Mouse (Mus musculus): ENCODE data around the gene Kpna6. TPM values are rescaled to one million over a fixed set of nuclear protein-coding genes. Genes with fewer than 3 reads are reported as not detected.

Kpna6 gene
- total RNA-seq (2023) = 31.4 TPM

GRCm38 (mm10) chr4:129672083-129672877 is at the start of gene Kpna6:
Gene Kpna6, minus strand, starts transcription at chr4:129672767.

GRCm38 (mm10) chr4:129696158-129696985 is 23.8 kb upstream of the Kpna6 start, which contains the start of gene Tmem39b:
Gene Tmem39b, minus strand, starts transcription at chr4:129696838.

GRCm38 (mm10) chr4:129640638-129641467 is 31.7 kb downstream of the Kpna6 start, which contains the start of gene Txlna:
Gene Txlna, minus strand, starts transcription at chr4:129641065.

GRCm38 (mm10) chr4:129623681-129624091 is 48.9 kb downstream of the Kpna6 start, which contains the start of gene Ccdc28b:
Gene Ccdc28b, minus strand, starts transcription at chr4:129623947.

GRCm38 (mm10) chr4:129618786-129619691 is 53.5 kb downstream of the Kpna6 start, which contains the start of gene Iqcc:
Gene Iqcc, minus strand, starts transcription at chr4:129619099.

GRCm38 (mm10) chr4:129614093-129614492 is 58.5 kb downstream of the Kpna6 start, which contains the start of gene Dcdc2b:
Gene Dcdc2b, minus strand, starts transcription at chr4:129614257.

GRCm38 (mm10) chr4:129600233-129601158 is 72.1 kb downstream of the Kpna6 start, which contains the start of the genes Eif3i and Tmem234:
Gene Eif3i, minus strand, starts transcription at chr4:129600648.
Gene Tmem234, plus strand, starts transcription at chr4:129600668.

Other genes with a start within 250 kb of the Kpna6 start
- gene Zbtb8b, start 231.9 kb downstream of the Kpna6 start, total RNA-seq (2023) = not detected
- gene Bsdc1, start 211.2 kb downstream of the Kpna6 start, total RNA-seq (2023) = 163 TPM
- gene Tssk3, start 181.7 kb downstream of the Kpna6 start, total RNA-seq (2023) = not detected
- 1.9 TPM for gene Fam229a, start 181.6 kb downstream of the Kpna6 start, total RNA-seq (2023)
- 19.7 TPM for gene Marcksl1, start 159.2 kb downstream of the Kpna6 start, total RNA-seq (2023)
- 127 TPM for gene Hdac1, start 130.1 kb downstream of the Kpna6 start, total RNA-seq (2023)
- gene Lck, start 99.1 kb downstream of the Kpna6 start, total RNA-seq (2023) = 749 TPM
- gene Fam167b, start 94.2 kb downstream of the Kpna6 start, total RNA-seq (2023) = 1.2 TPM
- gene Eif3i, start 72.1 kb downstream of the Kpna6 start, total RNA-seq (2023) = 173 TPM
- gene Tmem234, start 72.1 kb downstream of the Kpna6 start, total RNA-seq (2023) = 173 TPM
- gene Dcdc2b, start 58.5 kb downstream of the Kpna6 start, total RNA-seq (2023) = 3.7 TPM
- 17.3 TPM for gene Iqcc, start 53.7 kb downstream of the Kpna6 start, total RNA-seq (2023)
- gene Ccdc28b, start 48.8 kb downstream of the Kpna6 start, total RNA-seq (2023) = 6.2 TPM
- gene Txlna, start 31.7 kb downstream of the Kpna6 start, total RNA-seq (2023) = 63.2 TPM
- gene Tmem39b, start 24.1 kb upstream of the Kpna6 start, total RNA-seq (2023) = 13.0 TPM
- gene Khdrbs1, start 69.5 kb upstream of the Kpna6 start, total RNA-seq (2023) = 126 TPM
- 326 TPM for gene Ptp4a2, start 138.5 kb upstream of the Kpna6 start, total RNA-seq (2023)

Measured in CD4-positive naive resting alpha-beta T cell, adult 76 days (primary cell).